Mouse (Mus musculus) heart, postnatal 0 days (tissue): ENCODE measurements around the gene Slc26a8. TPM values are rescaled to one million over a fixed set of nuclear protein-coding genes. Genes with fewer than 3 reads are reported as not detected.

Experiments
- ATAC-seq: fragments of 200-750 bp; cut with Nextera tagmentation; 2 replicates; pipeline ENCODE4 v1.8.0; 2017; ENCODE audit warnings: low read depth, moderate number of reproducible peaks, moderate library complexity; ENCODE audit not compliant: insufficient read depth
- DNase-seq: peaks from one replicate; pipeline ENCODE4 v3.0.0-alpha.2; 2016; ENCODE audit warnings: low spot score
- H3K27ac ChIP-seq: fragments of 300-500 bp; sonication (generic); 2 replicates; pipeline ENCODE4 v1.5.1; 2014; ENCODE audit warnings: low read depth, mild to moderate bottlenecking
- H3K27me3 ChIP-seq: fragments of 300-500 bp; sonication (generic); 2 replicates; pipeline ENCODE4 v1.6.1; 2014; ENCODE audit warnings: low read length, mixed read lengths; ENCODE audit not compliant: control insufficient read depth, insufficient read depth
- H3K36me3 ChIP-seq: fragments of 300-500 bp; sonication (generic); replicated peaks from 2 replicates; pipeline ENCODE4 v1.6.1; 2014; ENCODE audit warnings: low read length, mixed read lengths; ENCODE audit not compliant: control insufficient read depth, insufficient read depth
- H3K4me1 ChIP-seq: fragments of 300-500 bp; sonication (generic); 2 replicates; pipeline ENCODE4 v1.6.1; 2014; ENCODE audit warnings: antibody characterized with exemption; ENCODE audit not compliant: control insufficient read depth, insufficient read depth
- H3K4me2 ChIP-seq: fragments of 300-500 bp; sonication (generic); 2 replicates; pipeline ENCODE4 v1.6.1; 2014; ENCODE audit warnings: low read depth, mild to moderate bottlenecking, low read length, moderate library complexity
- H3K4me3 ChIP-seq: fragments of 300-500 bp; sonication (generic); 2 replicates; pipeline ENCODE4 v1.5.1; 2014; ENCODE audit warnings: low read depth, low read length
- H3K9ac ChIP-seq: fragments of 300-500 bp; sonication (generic); replicated peaks from 2 replicates; pipeline ENCODE4 v1.6.1; 2014; ENCODE audit warnings: low read depth, low read length, mixed read lengths
- H3K9me3 ChIP-seq: fragments of 300-500 bp; sonication (generic); replicated peaks from 2 replicates; pipeline ENCODE4 v1.6.1; 2016; ENCODE audit warnings: low read length; ENCODE audit not compliant: control insufficient read depth
- CTCF ChIP-seq: IDR thresholded peaks from 2 replicates; pipeline ENCODE4 v1.5.1; 2016; ENCODE audit warnings: antibody characterized with exemption, control low read depth, low read depth
- EP300 ChIP-seq: IDR thresholded peaks from 2 replicates; pipeline ENCODE4 v1.6.1; 2016; ENCODE audit warnings: antibody characterized with exemption, low read depth
- WGBS: fragments of 180-500 bp; shearing (Covaris S2); extraction: QIAGEN DNeasy Blood & Tissue Kit; methylation state at CpG from one replicate; pipeline ENCODE4 v1.1.7; 2014; 5-methylcytosine and 5-hydroxymethylcytosine counted together
- polyA plus RNA-seq: library from polyadenylated mRNA; unstranded; fragments of >200 nt; fragmentation: Nextera tagmentation; extraction: Ambion mirVana; gene quantifications from 2 replicates; pipeline ENCODE4 v1.2.1, GENCODE M21; 2015
- total RNA-seq: library from RNA; depleted of rRNA; stranded (reverse); fragments of >200 nt; gene quantifications from 2 replicates; pipeline ENCODE4 v1.2.3, GENCODE M21; 2014; ENCODE audit warnings: low replicate concordance

The Slc26a8 gene
- total and polyA plus RNA-seq, 2 experiments from 2014 or later = 0.36 TPM; not detected in 1

- H3K4me3 ChIP-seq = no peak overlapping the region
- no peak for ATAC-seq
- no peak for DNase-seq
- no peak for TF ChIP-seq EP300
- no peak for TF ChIP-seq CTCF
- WGBS = 87% methylated on average over 19 of the region's 19 CpGs
- no peak overlapping the region for H3K27ac ChIP-seq
- no peaks in the 10 kb centered on the region for H3K9me3 ChIP-seq
- H3K36me3 ChIP-seq = no peaks in the 10 kb centered on the region
- no peak overlapping the region for H3K9ac ChIP-seq
- 0 out of 2 replicates have a peak, but pooled peaks cover 3% of the 10 kb centered on the region for H3K4me1 ChIP-seq
- H3K4me2 ChIP-seq = no peak overlapping the region
- no peaks in the 10 kb centered on the region for H3K27me3 ChIP-seq
Measured at GRCm38 (mm10) chr17:28684631-28685030, 5.4 kb downstream of the Slc26a8 start.

GRCm38 (mm10) chr17:28683601-28684000, 6.4 kb downstream of the Slc26a8 start:
- ATAC-seq = no peak
- Histone ChIP-seq H3K9me3 (no peaks in the 10 kb centered on the region), H3K27ac (no peak overlapping the region), H3K4me3 (no peak overlapping the region), H3K9ac (no peak overlapping the region), H3K4me2 (no peak overlapping the region), H3K27me3 (no peaks in the 10 kb centered on the region), H3K36me3 (no peaks in the 10 kb centered on the region), H3K4me1 (no peaks in the 10 kb centered on the region)
- DNase-seq = no peak
- 54% methylated on average over 1 of the region's 1 CpGs for WGBS
- no peak for TF ChIP-seq EP300
- no peak for TF ChIP-seq CTCF

GRCm38 (mm10) chr17:28682311-28683084, 7.5 kb downstream of the Slc26a8 start:
- DNase-seq (no peak), ATAC-seq (no peak)
- 82% methylated on average over 13 of the region's 13 CpGs for WGBS
- H3K4me1 ChIP-seq = no peaks in the 10 kb centered on the region
- H3K4me3 ChIP-seq = no peak overlapping the region
- TF ChIP-seq EP300 (no peak), CTCF (no peak)
- no peaks in the 10 kb centered on the region for H3K27me3 ChIP-seq
- H3K36me3 ChIP-seq = no peaks in the 10 kb centered on the region
- H3K27ac ChIP-seq = no peak overlapping the region
- H3K9me3 ChIP-seq = no peaks in the 10 kb centered on the region
- H3K9ac ChIP-seq = no peak overlapping the region
- no peak overlapping the region for H3K4me2 ChIP-seq

DNA sequence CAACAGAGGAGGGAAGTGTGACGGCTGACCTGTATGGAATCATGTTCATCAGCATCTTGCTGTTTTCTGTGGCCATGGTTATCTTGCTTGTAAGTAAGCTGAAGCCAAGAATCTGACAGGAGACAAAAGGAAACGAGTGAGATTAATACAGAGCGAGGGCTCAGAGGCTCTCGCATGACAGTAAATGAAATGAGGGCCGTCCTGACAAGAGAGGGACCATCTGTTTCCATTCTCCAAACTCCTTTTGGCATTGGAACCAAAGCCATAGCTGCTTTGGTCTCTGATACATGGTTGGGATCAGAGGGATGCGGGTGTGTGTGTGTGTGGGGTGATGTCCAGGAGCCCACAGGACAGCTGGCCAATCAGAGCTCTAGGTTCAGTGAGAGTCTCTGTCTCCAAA, 30.5 kb downstream of the Slc26a8 start:
- Histone ChIP-seq H3K9me3 (no peaks in the 10 kb centered on the region), H3K9ac (no peak overlapping the region), H3K27ac (no peak overlapping the region), H3K4me2 (no peak overlapping the region), H3K4me3 (no peak overlapping the region), H3K4me1 (no peaks in the 10 kb centered on the region), H3K27me3 (no peaks in the 10 kb centered on the region), H3K36me3 (no peaks in the 10 kb centered on the region)
- 45% methylated on average over 6 of the region's 6 CpGs for WGBS
- ATAC-seq = no peak
- TF ChIP-seq EP300 (no peak), CTCF (no peak)
- no peak for DNase-seq

DNA sequence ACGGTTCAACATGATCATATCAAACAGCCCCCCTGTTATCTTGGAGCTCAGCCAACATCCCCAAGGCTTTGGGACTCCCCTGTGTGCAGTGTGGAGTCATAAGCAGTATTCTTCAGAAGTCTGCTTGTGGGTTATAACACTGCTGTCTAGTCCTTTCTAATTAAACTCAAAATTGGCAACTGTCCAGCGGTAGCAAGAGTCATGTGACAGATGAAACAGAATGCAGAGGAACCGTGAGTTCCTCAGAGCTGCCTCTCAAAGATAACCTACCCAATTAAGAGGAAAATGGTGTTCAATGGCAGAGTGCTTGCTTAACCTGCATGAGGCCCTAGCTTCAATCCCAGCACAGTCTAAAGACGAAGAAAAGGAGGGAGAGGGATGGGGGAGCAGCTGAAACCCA, 32.1 kb downstream of the Slc26a8 start:
- Histone ChIP-seq H3K4me1 (no peaks in the 10 kb centered on the region), H3K9me3 (no peaks in the 10 kb centered on the region), H3K9ac (no peak overlapping the region), H3K27me3 (no peaks in the 10 kb centered on the region), H3K27ac (no peak overlapping the region), H3K4me3 (no peak overlapping the region), H3K36me3 (no peaks in the 10 kb centered on the region), H3K4me2 (no peak overlapping the region)
- WGBS = 28% methylated on average over 4 of the region's 4 CpGs
- ATAC-seq (no peak), DNase-seq (no peak)
- no peak for TF ChIP-seq EP300

DNA sequence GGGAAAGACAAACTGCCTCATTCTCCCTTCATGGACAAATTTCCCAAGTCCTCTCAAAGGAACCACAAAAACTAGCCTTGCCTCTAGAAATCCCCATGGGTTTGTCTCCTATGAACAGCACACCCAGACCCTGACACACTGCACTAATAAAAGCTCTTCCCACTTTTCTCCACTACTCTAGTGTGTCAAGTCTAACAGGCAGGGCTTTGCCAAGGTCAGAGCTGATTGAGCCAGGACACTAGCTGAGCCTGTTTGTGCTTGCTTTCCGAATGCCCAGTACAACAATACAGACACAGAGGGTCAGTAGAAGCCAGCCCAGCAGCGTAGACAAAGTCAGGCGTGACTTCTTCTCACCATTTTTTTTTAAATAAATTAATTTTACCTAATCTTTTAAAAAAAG, 39.8 kb downstream of the Slc26a8 start:
- Histone ChIP-seq H3K27ac (no peak overlapping the region), H3K27me3 (no peaks in the 10 kb centered on the region), H3K4me2 (no peak overlapping the region), H3K9me3 (no peaks in the 10 kb centered on the region), H3K9ac (no peak overlapping the region), H3K36me3 (no peaks in the 10 kb centered on the region), H3K4me1 (no peaks in the 10 kb centered on the region), H3K4me3 (no peak overlapping the region)
- no peak for TF ChIP-seq CTCF
- TF ChIP-seq EP300 = no peak
- DNase-seq = peak; percentile 50
- peak; percentile 77; the same call in 1 of the 2 replicates for ATAC-seq
- 36% methylated on average over 3 of the region's 3 CpGs for WGBS
